Mouse (Mus musculus) lung, postnatal 14 days (tissue): ENCODE measurements around the gene Gys1.
A peak's percentile ranks its signal among the peaks of the same experiment; 100 is the strongest.

ENCODE experiments used
- DNase-seq: peaks from one replicate; pipeline ENCODE4 v3.0.0; 2021

Gys1 gene

DNA sequence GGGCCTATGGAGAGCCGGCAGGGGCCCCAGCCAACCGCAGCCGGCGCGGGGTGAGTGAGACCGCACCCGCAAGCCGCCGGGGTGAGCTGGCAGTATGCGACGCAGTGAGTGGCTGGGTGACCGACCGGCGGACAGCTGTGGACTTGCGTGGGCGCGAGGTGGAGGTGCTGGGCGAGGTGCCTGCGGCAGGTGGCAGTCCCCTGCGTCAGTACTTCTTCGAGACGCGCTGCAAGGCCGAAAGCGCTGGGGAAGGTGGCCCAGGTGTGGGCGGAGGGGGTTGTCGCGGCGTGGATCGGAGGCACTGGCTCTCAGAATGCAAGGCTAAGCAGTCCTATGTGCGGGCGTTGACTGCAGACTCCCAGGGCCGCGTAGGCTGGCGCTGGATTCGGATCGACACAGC lies 19.0 kb upstream of the Gys1 start:
- no peak for DNase-seq

DNA sequence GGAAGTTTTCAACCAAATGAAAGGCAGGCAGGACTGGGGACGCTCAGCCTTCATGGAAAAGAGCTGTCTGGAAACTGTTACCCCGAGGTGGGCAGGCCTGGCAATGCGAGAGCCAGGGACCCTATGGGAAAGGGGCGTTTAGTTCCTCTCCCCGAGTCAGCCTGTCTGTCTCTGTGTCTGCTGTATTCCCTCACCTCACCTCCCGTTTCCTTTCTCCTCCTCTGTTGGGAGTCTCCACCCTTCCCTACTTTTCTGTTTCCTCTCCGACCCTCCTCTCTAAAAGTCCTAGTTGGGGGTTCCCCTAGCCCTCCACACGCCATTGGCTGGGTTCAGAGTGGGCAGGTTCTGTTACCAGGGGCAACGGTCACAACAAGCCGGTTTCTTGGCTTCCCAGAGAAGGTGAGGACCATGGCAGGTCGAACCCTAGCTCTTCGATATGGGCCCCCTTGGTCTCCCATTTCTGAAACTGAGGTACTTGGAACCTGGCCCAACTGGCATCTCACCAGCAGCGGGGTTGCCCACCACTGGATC lies 16.6 kb upstream of the Gys1 start:
- DNase-seq, result no peak

DNA sequence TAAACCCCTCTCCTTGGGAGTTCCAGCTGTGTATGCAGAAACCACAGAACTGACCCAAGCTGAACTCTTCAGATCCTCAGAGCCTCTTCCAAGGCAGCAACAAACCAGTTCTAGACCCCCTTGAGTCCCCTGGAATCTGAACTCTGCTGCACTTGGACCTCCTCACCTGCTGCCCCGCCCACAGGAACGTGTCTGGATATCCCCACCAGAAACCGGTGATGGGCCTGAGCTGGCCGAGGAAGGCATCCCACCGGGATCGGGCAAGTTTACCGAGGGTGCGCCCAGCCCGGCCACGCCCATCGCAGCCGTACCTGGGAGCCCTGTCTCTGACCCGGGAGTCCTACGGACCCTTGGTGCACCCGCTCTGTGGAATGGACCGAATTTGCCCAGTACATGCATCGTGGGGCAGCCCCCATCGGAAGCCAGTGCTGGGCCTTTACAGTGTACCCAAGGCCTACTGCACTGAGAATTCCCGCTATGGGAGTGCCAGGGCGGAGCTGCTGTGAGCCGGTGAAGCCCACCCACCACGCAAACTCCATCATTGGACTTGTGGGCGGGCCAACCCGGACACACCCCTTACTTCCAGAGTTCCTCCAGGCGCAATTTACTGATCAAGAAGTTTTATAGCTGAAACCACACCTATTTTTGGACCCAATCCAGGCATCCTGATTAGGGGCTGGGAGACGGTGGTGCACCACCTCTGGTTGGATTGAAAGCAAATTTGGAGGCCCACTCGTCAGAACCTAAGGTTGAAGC lies 14.6 kb upstream of the Gys1 start:
- no peak for DNase-seq

DNA sequence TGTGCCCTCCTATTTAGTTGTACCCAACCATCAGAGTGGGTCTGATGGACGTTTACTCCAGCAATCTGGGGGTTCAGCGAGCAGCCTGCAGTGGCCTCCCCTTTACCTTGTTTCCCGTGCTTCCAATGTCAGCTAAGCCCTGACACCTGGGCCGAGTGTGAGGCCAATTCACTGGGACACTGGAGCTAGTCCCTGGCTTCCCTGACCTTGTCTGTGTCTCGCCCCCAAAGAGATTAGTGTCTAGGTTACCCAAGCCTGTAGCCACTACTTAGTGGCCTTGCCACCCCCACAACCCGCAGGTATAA lies 14.1 kb upstream of the Gys1 start, which contains the start of gene Lhb:
Gene Lhb (plus strand): TSS at position 206 of the 305 bp plus-strand sequence.
- DNase-seq, result no peak

DNA sequence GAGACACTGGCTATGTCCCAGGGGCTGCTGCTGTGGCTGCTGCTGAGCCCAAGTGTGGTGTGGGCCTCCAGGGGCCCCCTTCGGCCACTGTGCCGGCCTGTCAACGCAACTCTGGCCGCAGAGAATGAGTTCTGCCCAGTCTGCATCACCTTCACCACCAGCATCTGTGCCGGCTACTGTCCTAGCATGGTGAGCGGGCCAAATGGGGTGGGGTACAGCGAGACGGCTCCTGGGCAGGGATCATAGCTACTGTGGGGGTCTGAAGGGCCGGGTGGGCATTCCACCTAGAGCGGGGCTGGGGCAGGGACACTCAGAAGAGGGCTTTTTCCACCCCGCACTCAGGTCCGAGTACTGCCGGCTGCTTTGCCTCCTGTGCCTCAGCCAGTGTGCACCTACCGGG lies 13.4 kb upstream of the Gys1 start:
- DNase-seq, result no peak

DNA sequence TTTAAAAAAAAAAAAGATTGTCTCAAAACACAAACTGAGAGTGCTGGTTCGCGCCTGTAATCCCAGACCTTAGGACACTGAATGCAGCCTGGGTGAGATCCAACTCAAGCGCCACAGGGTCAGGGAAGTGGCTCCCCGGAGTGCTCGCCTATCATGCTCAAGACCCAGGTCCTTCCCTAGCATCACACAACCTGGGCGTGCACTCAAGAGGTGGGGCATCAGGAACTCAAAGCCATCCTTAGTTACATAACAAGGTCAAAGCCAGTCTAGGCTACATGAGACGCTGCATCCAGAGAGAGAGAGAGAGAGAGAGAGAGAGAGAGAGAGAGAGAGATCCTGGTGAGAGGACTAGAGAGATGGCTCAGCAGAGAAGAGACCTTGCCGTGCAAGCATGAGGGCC lies 8.1 kb upstream of the Gys1 start:
- no peak for DNase-seq

DNA sequence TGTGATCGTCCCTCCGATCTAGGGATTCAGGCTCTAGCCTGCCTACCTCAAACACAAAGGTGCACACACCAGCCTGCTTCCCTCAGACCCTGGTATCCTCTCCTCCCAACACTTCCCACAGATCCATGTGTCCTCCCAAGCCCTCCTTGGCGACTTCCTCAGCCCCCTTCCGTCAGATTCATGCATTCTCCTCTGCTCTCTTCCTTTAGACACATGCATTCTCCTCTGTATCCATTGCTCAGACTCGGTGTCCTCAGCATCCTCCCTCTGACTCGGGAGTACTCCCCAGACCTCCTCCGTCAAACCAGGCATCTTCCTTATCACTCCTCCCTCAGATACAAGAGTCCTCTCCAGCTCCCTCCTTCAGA lies 825 bp upstream of the Gys1 start:
- DNase-seq, result no peak

DNA sequence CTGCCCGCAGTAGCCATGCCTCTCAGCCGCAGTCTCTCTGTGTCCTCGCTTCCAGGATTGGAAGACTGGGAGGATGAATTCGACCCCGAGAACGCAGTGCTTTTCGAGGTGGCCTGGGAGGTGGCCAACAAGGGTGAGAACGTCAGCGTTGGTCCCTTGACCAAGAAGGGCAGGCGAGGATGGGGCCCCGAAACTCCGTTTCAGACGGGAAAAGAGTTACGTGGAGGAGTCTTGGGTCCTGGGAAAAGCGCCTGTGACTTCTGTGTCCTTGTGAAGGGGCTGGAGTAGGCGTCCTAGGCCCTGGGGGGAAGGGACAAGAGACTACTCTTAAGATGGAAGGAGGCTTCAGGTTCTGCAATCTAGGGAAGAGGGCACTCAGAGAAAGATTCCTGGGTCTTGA lies 394 bp downstream of the Gys1 start:
- no peak for DNase-seq

DNA sequence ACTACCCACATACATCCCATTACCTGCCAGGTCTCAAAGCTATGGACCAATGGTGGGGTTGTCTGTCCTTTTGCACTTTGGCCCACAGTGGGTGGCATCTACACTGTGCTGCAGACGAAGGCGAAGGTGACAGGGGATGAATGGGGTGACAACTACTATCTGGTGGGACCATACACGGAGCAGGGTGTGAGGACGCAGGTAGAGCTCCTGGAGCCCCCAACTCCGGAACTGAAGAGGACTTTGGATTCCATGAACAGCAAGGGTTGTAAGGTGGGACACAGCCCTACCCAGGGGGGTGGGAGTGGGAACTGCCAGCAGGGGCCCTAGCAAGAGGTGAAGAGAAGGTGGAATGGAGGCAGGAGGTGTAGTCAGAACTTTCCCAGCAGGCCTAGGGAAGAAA lies 1.8 kb downstream of the Gys1 start:
- DNase-seq, result no peak

DNA sequence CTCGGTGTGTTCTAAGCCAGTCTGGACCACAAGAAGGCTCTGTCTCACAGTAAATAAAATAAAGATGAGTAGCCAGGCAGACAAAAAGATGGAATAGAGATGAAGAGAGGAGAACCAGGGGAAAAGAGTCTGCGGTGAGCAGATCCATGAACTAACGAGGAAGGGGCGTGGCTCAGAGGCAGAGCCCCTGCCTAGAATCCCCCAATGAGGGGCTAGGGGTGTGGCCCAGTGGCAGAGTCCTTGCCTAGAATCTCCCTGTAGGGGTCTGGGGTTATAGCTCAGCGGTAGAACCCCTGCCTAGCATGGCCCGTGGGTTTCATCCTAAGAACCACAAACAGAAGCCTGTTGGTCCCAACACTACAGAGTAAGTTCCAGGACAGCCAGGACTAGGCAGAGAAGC lies 2.4 kb downstream of the Gys1 start:
- DNase-seq, result no peak

DNA sequence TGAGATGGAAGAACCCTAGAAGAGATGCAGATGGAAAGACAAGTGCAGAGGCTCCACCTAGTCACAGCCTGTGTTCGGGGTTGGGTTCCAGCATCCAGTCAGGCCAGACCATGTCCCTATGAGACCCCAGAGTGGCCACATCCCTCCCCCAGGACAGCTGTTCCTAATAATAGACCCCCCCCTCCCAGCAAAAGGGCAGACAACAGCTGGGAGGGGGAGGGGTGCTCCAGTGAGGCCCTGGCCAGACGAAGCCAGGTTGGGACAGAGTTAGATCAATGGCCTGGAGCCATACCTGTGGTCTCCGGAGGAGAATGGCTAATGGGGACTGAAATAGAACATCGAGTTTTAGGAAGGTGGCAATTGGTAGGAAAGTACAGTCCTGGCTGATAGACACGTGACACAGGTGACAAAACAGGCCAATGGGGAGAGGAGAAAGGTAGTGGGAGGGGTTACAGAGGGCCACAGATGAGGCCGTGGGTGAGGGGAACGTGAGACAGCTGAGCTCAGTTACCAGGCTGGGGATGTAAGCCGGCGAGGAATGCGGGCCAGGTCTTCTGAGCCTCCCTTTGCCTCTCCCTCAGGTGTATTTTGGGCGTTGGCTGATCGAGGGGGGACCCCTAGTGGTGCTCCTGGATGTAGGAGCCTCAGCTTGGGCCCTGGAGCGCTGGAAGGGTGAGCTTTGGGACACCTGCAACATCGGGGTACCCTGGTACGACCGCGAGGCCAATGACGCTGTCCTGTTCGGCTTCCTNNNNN lies 3.1 kb downstream of the Gys1 start, which contains the start of gene Ruvbl2:
Gene Ruvbl2 (minus strand): TSS at position 576 of the 756 bp plus-strand sequence.
- DNase-seq, result peak; percentile 36

DNA sequence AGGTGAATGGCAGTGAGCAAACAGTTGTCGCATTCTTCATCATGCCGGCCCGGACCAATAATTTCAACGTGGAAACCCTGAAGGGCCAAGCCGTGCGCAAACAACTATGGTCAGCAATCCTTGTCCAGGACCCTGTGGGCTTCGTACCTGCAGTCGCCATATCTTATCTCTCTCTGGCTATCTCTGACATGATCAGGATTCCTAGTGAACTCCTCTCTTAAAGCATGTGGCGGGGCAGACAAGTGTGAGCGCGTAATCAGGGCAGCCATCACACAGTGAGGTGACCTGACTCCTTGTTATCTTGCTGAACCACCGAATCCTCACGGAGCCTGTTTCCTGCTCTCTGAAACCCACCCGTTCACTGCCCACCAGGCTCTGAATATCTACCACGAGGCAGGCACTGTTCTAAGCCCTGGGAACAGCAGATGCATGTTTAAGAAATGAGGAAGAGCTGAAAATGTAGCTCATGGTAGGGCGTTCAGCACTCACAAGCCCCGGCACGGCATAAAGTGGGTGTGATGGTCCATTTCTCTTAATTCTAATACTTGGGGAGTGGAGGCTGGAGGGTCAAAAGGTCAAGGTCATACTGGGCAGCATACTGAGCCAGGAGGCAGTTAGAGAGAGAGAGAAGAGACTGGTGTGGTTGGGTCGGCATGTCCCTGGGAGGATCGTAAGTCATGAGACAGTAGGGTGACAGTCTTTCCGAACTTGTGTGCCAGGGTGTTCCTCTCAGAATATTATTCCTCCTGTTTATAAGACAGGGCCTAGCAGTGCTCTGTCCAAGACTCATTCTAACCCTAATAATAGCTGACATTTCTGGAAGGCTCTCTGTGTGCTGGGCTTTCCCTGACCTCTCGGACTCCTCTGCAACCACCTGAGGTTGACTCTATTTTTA lies 9.1 kb downstream of the Gys1 start:
- DNase-seq, result no peak

DNA sequence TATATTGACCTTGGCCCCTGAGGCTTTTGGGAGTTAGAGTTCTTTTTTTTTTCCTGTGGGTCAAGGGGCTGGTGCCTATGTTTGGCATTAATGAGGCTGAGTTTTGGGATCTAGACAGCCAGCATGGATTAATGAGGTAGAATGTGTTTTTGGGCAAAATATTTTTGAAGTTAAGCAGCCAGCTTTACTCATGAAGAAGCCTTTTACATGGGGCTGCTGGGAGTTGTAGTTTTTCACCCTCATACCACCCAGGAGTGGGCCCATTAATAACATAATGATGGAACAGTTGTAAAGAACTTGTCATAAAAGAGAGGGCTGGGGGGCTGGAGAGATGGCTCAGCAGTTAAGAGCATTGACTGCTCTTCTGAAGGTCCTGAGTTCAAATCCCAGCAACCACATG lies 11.9 kb downstream of the Gys1 start:
- DNase-seq, result no peak

DNA sequence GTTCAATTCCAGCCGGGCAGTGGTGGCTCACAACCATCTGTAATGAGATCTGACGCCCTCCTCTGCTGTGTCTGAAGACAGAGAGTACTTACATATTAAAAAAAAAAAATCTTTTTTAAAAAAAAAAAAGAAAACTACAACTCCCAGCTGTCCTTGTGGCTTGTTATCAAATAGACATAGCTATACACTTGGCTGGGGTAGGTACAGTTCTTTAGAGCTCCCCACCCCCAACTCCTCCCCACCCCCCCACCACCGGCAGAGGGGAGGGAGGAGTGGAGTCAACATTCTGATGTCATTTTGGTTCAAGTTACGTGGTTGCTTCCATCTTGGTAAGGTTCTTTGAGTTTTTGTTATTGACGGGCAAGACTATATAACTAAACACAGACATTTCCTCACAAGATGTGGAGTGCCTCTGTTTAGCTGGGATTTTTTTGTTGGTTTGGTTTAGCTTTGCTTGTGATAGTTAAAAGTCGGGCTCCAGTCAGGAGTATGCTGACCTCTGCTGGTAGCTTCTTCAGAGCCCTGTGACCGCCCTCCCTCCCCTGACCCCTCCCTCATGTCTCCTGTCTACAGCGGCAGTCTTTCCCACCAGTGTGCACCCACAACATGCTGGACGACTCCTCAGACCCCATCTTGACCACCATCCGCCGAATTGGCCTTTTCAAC lies 12.8 kb downstream of the Gys1 start:
- DNase-seq, result peak; percentile 37

DNA sequence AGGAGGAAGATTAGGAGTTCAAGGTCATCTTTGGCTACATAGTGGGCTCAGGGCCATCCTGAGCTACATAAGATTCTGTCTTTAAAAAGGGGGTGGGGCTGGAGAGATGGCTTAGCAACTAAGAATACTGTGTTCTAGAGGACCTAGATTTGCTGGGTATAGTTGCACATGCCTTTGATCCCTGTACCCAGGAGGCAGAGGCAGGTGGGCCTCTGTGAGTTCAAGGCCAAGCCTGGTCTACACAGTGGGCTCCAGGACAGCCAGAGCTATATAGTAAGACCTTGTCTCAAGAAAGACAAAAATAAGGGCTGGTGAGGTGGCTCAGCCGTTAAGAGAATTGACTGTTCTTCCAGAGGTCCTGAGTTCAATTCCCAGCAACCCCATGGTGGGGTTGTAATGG lies 15.3 kb downstream of the Gys1 start:
- no peak for DNase-seq

DNA sequence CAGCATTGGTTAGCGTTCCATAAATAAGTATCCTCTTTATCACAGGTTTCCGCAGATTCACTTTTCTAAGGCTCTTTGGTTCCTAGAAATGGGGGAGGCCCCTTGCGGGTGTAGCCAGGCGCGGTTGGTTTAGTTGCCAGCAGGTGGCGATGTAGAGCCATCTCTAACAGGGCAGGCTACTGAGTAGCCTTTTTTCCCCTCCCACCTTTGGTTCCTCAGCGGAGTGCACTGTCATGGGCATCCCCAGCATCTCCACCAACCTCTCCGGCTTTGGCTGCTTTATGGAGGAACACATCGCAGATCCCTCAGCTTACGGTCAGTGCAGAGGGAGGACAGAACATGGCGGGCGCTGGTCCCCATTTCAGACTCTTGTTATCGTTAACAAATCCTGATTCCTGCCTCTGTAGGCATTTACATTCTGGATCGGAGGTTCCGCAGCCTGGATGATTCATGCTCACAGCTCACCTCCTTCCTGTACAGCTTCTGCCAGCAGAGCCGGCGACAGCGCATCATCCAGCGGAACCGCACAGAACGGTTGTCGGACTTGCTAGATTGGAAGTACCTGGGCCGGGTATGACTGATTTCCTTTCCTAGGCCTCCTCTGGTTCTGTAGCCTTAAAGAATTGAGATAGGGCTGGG lies 16.8 kb downstream of the Gys1 start:
- DNase-seq, result peak; percentile 88

DNA sequence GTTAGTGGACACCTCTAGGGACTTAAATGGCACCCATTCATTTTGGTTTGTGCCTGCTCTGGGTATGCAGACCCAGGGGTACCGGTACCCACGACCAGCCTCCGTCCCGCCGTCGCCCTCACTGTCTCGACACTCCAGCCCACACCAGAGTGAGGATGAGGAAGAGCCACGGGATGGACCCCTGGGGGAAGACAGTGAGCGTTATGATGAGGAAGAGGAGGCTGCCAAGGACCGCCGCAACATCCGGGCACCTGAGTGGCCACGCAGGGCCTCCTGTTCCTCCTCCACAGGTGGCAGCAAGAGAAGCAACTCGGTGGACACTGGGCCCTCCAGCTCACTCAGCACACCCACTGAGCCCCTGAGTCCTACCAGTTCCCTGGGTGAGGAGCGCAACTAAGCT lies 20.3 kb downstream of the Gys1 start:
- no peak for DNase-seq

DNA sequence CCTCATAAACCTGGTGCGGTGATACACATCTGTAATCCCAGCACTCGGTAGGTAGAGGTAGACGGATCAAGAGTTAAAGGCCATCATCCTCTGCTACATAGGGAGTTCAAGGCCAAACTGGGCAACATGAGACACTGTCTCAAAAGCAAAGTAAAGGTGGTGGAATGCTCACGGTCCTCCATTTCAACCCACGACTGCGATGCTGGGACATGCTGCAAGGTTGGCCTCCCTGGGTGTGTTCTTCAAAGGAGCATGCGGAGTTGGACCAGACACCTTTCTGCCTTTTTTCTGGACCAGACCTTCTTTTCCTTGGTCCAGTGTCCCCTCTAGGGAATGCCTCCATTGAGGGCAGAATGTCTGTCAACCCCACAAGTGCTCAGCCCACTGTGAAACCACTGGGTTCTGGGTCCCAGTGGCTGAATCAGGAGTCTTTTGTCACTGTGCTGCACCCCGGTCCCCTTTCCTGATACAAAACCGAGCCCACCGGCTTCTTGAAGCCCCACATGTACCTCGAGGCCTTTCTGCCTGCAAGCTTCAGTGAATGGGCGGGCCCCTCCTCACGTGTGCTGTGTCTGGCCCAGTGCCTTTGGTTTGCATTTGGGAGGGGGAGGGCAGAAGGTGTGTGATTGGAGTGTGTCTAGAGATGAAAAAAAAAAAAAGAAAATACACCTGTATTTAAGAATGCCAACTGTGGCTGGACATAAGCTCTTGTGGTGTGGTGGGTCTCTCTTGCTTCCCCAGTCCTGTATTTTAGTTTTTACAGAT lies 21.5 kb downstream of the Gys1 start:
- no peak for DNase-seq

DNA sequence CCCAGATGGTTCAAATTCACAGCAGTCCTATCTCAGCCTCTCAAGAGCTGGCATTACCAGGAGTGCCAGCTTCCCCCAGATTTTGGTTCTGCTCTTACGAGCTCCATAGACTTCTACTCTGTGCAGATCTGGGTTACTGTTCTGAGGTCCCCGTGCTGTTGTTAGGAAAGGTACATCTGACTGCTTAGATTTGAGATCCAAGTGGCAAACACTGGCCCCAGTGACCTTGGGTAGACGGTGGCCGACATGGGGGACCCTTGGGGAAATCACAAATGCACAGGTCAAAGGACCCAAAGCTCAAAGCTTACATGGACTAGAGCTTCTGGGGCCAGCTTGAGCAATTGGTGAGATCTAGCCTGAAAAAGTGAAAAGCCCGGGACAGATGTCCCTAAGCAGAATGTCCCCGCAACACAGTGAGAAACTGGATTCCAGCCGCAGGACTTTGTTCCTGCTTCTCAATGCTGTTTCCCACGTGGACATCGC lies 22.1 kb downstream of the Gys1 start:
- no peak for DNase-seq

DNA sequence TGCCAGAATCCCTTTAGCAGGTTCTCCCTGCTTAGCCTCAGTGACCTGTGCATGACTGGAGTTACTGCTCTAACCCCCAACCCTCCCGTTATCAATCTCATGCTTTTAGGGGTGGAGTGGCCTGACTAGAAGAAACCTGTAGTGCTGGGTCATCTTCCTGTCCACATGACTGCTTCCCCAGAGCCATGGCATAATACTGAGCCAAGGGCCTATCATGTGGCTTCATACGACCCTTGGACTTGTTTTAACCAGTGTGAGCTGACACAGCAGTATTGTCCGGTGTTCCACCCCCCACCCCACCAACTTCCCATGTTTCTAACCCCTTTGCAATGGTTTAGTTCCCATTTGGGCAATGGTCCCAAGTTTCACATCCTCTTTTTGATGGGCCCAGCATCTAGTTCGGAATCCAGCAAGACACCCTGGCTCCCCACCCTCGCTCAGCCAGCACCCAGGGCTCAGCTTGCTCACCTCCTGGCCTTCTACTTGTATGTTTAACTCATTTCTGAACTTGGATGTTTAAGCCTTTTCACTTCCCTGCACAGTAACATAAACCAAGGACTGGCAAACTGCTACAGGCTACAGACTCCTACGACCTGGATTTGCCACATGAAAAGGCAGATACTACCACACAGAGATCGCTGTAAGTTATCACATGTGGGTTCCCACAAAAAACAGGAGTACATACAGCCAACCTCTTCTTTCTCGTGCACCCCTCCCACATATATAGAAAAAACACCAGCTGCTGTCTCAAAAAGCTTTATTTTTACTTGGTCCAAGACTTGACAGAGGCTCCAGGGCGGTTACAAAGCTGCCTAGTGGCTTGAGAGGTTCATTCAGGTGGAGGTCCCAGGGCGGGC lies 22.8 kb downstream of the Gys1 start:
- DNase-seq, result no peak
